Mouse (Mus musculus): ENCODE results near the gene Abca13. TPM values are rescaled to one million over a fixed set of nuclear protein-coding genes. Genes with fewer than 3 reads are reported as not detected.
"Not testable (repeated sequence)": the region's sequence is repeated elsewhere in the genome, so short reads cannot be mapped to it uniquely, and the experiment has no call there.

Abca13 gene
- polyA plus RNA-seq, 1 experiment from 2014 or later: 0.03 TPM

DNA sequence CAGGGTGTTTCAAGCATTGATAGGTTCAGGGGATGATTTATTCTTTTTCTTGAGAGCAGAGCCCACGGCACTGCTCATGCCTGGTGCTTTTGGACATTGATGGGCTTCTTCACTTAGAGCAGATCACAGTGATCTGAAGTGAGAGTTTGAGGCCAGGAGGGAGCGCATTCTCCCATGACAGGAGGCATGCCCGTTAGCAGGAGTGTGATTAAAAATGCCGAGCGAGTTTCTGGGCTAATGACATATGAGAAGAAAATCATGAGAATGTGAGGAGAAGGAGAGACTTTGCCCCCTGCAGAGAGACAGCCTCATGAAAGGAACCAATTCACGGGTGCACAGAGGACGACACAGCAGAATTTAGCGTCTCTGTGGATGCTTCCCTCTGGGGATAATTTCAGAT lies 19.0 kb downstream of the Abca13 start:
- H3K4me1 ChIP-seq (replicated peaks): no peaks in the 10 kb centered on the region

DNA sequence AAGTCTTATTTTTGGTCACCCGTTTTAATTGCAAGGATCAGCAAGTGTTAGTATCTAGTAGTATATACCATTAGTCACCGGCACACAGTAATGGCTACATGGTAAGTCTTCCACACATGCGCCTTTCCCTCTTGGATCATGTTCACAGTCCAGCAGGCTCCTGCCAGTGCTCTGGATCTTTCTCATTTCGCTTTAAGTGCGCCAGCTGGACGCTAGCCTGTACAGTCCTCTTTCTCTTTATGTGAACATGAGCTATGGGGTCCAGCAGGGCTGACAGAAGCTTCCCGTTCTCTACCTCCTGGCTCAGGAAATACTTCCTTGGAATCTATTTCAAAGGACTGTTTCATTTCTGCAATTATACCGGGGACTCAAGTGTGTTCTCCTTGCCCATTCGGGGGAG lies 21.8 kb downstream of the Abca13 start:
- Histone ChIP-seq H3K9me3 (no peaks in the 10 kb centered on the region), H3K4me1 (replicated peaks) (no peaks in the 10 kb centered on the region), H3K4me3 (no peak overlapping the region), H3K4me2 (no peak overlapping the region), H3K27ac (replicated peaks) (no peak overlapping the region), H3K9ac (no peak overlapping the region), H3K36me3 (no peaks in the 10 kb centered on the region), H3K27me3 (no peaks in the 10 kb centered on the region)
- 90% methylated on average over 9 of the region's 9 CpGs for WGBS
- no peak for ATAC-seq (ENCODE audit: low FRiP score, low read depth)

More for the DNA sequence above, 19.0 kb downstream of the Abca13 start:
- Histone ChIP-seq H3K4me2 (no peak overlapping the region), H3K27me3 (no peaks in the 10 kb centered on the region), H3K4me3 (no peak overlapping the region), H3K36me3 (no peaks in the 10 kb centered on the region), H3K9ac (no peak overlapping the region), H3K27ac (replicated peaks) (no peak overlapping the region), H3K9me3 (no peaks in the 10 kb centered on the region)
- no peak for ATAC-seq (ENCODE audit: low FRiP score, low read depth)
- 63% methylated on average over 8 of the region's 8 CpGs for WGBS

GRCm38 (mm10) chr11:9216252-9216651 lies 24.5 kb downstream of the Abca13 start:
- H3K4me3 ChIP-seq: no peak overlapping the region
- no peaks in the 10 kb centered on the region for H3K36me3 ChIP-seq
- no peaks in the 10 kb centered on the region for H3K4me1 ChIP-seq (replicated peaks)
- no peaks in the 10 kb centered on the region for H3K27me3 ChIP-seq
- H3K27ac ChIP-seq (replicated peaks): no peak overlapping the region
- WGBS: 44% methylated on average over 4 of the region's 4 CpGs
- no peak for ATAC-seq (ENCODE audit: low FRiP score, low read depth)
- H3K9ac ChIP-seq: no peak overlapping the region
- H3K4me2 ChIP-seq: no peak overlapping the region
- no peaks in the 10 kb centered on the region for H3K9me3 ChIP-seq

GRCm38 (mm10) chr11:9220501-9220900 lies 28.8 kb downstream of the Abca13 start:
- Histone ChIP-seq H3K27ac (replicated peaks) (no peak overlapping the region), H3K36me3 (no peaks in the 10 kb centered on the region), H3K9me3 (no peaks in the 10 kb centered on the region), H3K4me1 (replicated peaks) (no peaks in the 10 kb centered on the region), H3K4me3 (no peak overlapping the region), H3K4me2 (no peak overlapping the region), H3K9ac (no peak overlapping the region), H3K27me3 (no peaks in the 10 kb centered on the region)
- ATAC-seq (ENCODE audit: low FRiP score, low read depth): no peak
- 90% methylated on average over 3 of the region's 3 CpGs for WGBS

DNA sequence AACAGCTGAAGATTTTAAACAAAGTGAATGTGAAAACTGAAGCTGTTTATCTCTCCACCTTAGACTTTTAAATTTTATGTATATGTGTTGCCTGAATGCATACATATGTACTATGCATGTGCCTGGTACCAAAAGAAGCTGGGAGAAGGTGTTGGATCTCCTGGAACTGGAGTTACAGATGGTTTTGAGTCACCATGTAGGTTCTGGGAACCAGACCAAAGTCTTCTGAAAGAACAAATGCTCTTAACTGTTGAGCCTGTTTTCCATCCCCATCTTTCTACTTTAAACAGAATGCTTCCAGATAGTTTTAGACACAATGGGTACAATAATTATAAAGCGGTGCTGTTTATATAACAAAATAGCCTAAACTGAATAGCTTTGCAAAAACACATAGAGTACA lies 29.9 kb downstream of the Abca13 start:
- Histone ChIP-seq H3K27me3 (no peaks in the 10 kb centered on the region), H3K9me3 (no peaks in the 10 kb centered on the region), H3K36me3 (no peaks in the 10 kb centered on the region), H3K9ac (no peak overlapping the region), H3K27ac (replicated peaks) (no peak overlapping the region), H3K4me1 (replicated peaks) (no peaks in the 10 kb centered on the region), H3K4me3 (no peak overlapping the region), H3K4me2 (no peak overlapping the region)
- 88% methylated on average over 1 of the region's 1 CpGs for WGBS
- ATAC-seq (ENCODE audit: low FRiP score, low read depth): no peak

- Histone ChIP-seq H3K36me3 (no peaks in the 10 kb centered on the region), H3K9ac (no peak overlapping the region), H3K4me2 (no peak overlapping the region), H3K27me3 (no peaks in the 10 kb centered on the region), H3K27ac (replicated peaks) (no peak overlapping the region), H3K4me3 (no peak overlapping the region), H3K4me1 (replicated peaks) (no peaks in the 10 kb centered on the region), H3K9me3 (no peaks in the 10 kb centered on the region)
- WGBS: 76% methylated on average over 4 of the region's 4 CpGs
- ATAC-seq (ENCODE audit: low FRiP score, low read depth): no peak
These were observed 34.7 kb downstream of the Abca13 start for GRCm38 (mm10) chr11:9226399-9226798.

GRCm38 (mm10) chr11:9249627-9250026 lies 57.9 kb downstream of the Abca13 start:
- H3K36me3 ChIP-seq; H3K4me3 ChIP-seq; H3K9me3 ChIP-seq; ATAC-seq (ENCODE audit: low FRiP score, low read depth); H3K9ac ChIP-seq; H3K27ac ChIP-seq (replicated peaks); H3K27me3 ChIP-seq; H3K4me1 ChIP-seq (replicated peaks); H3K4me2 ChIP-seq: not testable (repeated sequence)
- WGBS: 89% methylated on average over 5 of the region's 5 CpGs

GRCm38 (mm10) chr11:9263072-9263471 lies 71.3 kb downstream of the Abca13 start:
- H3K4me2 ChIP-seq; H3K9ac ChIP-seq; H3K4me1 ChIP-seq (replicated peaks); H3K27me3 ChIP-seq; H3K27ac ChIP-seq (replicated peaks); H3K36me3 ChIP-seq; H3K9me3 ChIP-seq; H3K4me3 ChIP-seq; ATAC-seq (ENCODE audit: low FRiP score, low read depth): not testable (repeated sequence)
- 51% methylated on average over 3 of the region's 3 CpGs for WGBS

DNA sequence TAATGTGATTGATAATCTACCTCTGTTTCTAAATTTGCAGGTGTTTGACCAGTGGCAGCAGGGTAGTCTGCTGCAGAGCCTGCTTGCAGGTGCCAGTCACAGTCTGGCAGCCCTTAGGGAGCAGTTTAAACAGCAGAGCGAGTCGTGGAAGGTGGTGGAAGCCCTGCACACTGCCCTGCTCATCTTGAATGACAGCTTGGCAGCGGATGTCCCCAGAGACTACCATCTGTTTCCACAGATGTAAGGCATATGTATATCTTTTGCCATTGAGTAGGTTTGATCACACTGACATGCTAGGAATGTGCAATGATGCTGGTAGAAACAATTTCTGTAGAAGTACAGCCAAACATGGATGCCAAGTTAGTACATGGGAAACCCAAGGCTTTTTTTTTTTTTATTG lies 77.3 kb downstream of the Abca13 start:
- no peak overlapping the region for H3K4me2 ChIP-seq
- WGBS: 58% methylated on average over 3 of the region's 3 CpGs
- H3K27me3 ChIP-seq: no peaks in the 10 kb centered on the region
- H3K36me3 ChIP-seq: no peaks in the 10 kb centered on the region
- no peaks in the 10 kb centered on the region for H3K9me3 ChIP-seq
- no peaks in the 10 kb centered on the region for H3K4me1 ChIP-seq (replicated peaks)
- H3K27ac ChIP-seq (replicated peaks): no peak overlapping the region
- no peak overlapping the region for H3K4me3 ChIP-seq
- ATAC-seq (ENCODE audit: low FRiP score, low read depth): no peak
- H3K9ac ChIP-seq: no peak overlapping the region

DNA sequence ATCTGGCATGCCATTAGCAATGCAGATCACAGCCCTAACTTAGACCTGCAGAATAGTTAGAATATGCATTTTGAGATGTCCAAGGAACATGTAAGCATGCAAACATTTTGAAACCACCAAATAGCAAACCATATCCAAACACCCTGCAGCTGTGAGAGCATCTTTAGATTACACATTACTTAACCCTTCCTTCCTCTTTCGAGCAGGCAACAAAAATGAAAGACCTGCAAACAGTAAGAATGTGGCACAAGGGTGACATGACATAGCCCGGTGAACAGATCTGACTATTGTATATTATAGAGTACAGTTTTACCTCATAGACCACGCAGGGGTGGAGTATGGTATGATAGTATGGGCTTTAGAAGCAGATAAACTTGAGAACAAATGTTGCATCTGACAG lies 93.5 kb downstream of the Abca13 start:
- Histone ChIP-seq H3K4me3 (no peak overlapping the region), H3K27me3 (no peaks in the 10 kb centered on the region), H3K9me3 (no peaks in the 10 kb centered on the region), H3K9ac (no peak overlapping the region), H3K4me1 (replicated peaks) (no peaks in the 10 kb centered on the region), H3K36me3 (no peaks in the 10 kb centered on the region), H3K27ac (replicated peaks) (no peak overlapping the region), H3K4me2 (no peak overlapping the region)
- ATAC-seq (ENCODE audit: low FRiP score, low read depth): no peak
- WGBS: 84% methylated on average over 3 of the region's 3 CpGs

DNA sequence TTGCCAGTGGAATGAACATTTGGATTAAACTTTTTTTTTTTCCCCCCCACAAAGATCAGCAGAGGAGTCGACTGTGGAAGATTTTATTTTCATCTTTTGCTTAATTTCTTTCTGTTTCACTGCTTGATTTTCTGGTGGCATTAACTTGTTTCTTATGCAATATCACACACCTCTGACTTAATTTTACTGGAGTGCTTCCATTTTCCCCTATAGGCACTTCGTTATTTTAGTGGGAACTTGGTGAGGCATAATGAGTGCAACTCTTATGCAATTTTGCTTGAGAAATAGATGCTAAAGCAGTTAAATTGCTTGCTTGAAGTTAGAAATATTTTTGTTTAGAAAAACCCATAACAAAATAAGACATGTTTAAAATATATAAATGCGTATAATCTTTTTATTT lies 94.0 kb downstream of the Abca13 start:
- H3K4me1 ChIP-seq (replicated peaks): no peaks in the 10 kb centered on the region
- H3K9me3 ChIP-seq: no peaks in the 10 kb centered on the region
- no peaks in the 10 kb centered on the region for H3K36me3 ChIP-seq
- no peaks in the 10 kb centered on the region for H3K27me3 ChIP-seq
- ATAC-seq (ENCODE audit: low FRiP score, low read depth): no peak
- H3K9ac ChIP-seq: no peak overlapping the region
- WGBS: 84% methylated on average over 3 of the region's 3 CpGs
- H3K4me3 ChIP-seq: no peak overlapping the region
- H3K27ac ChIP-seq (replicated peaks): no peak overlapping the region
- H3K4me2 ChIP-seq: no peak overlapping the region

DNA sequence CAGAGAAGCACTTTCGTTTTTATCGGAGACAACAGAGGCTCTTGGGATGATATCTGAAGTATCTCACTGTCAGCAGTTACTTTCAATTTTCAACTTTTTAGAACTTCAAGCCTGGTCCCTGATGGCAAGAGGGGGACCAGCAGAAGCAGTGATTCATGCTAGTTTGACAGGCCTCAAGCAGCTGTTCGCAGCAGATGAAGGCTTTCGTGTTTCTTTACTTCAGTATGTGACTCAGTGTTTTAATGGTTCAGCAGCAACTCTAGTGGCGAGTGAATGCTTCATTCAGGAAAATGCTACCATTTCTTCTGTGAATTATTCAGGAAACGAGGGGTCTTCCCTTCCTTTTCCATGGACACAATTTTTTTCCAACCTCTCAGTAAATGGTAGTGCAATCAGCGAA lies 99.4 kb downstream of the Abca13 start:
- no peak for ATAC-seq (ENCODE audit: low FRiP score, low read depth)
- Histone ChIP-seq H3K36me3 (no peaks in the 10 kb centered on the region), H3K9me3 (no peaks in the 10 kb centered on the region), H3K9ac (no peak overlapping the region), H3K27ac (replicated peaks) (no peak overlapping the region), H3K4me1 (replicated peaks) (no peaks in the 10 kb centered on the region), H3K4me2 (no peak overlapping the region), H3K4me3 (no peak overlapping the region), H3K27me3 (no peaks in the 10 kb centered on the region)
- 89% methylated on average over 7 of the region's 7 CpGs for WGBS

GRCm38 (mm10) chr11:9299615-9300014 lies 107.9 kb downstream of the Abca13 start:
- no peak for ATAC-seq (ENCODE audit: low FRiP score, low read depth)
- Histone ChIP-seq H3K4me1 (replicated peaks) (no peaks in the 10 kb centered on the region), H3K9ac (no peak overlapping the region), H3K9me3 (no peaks in the 10 kb centered on the region), H3K4me2 (no peak overlapping the region), H3K36me3 (no peaks in the 10 kb centered on the region), H3K27ac (replicated peaks) (no peak overlapping the region), H3K27me3 (no peaks in the 10 kb centered on the region), H3K4me3 (no peak overlapping the region)
- 73% methylated on average over 1 of the region's 1 CpGs for WGBS

Measured in hindbrain, embryonic 15.5 days (tissue).